Mouse (Mus musculus) left cerebral cortex, postnatal 14 days (tissue): ENCODE measurements around the gene Ercc1. TPM values are rescaled to one million over a fixed set of nuclear protein-coding genes. Genes with fewer than 3 reads are reported as not detected.

Experiments
- DNase-seq, 2 experiments: peaks; one replicate each; pipeline ENCODE4 v3.0.0; 2021 to 2022; ENCODE audit warnings: low spot score in 2 of 2, mixed read lengths in 1 of 2
- intact Hi-C: fragments of 180-260 bp; cut with DNase I; formaldehyde crosslinking; loops from one replicate; pipeline ENCODE4 v1.15.1; 2025
- microRNA-seq, 2 experiments: library from miRNA; unstranded; fragments of <30 nt; microRNA quantifications; one replicate each; pipeline ENCODE4 v1.2.0; 2022
- total RNA-seq, 2 experiments: library from RNA; stranded (reverse); gene quantifications; 2 replicates each; pipeline ENCODE4 v1.2.3; 2021

Ercc1 gene
- total RNA-seq, 2 experiments from 2014 or later = 42.7 to 44.0 TPM

- intact Hi-C loops = loop anchor here (10.0 kb wide), 3 partner anchors 175 to 295 kb away; partner anchors contain the start of genes Apoc1, Apoe, Gemin7 and Zfp296
- no peak for DNase-seq
Measured at GRCm38 (mm10) chr7:19399496-19400280, 55.1 kb downstream of the Ercc1 start.

- intact Hi-C loops = loop anchor here (10.0 kb wide), 3 partner anchors 174 to 294 kb away; partner anchors contain the start of genes Apoc1, Apoe, Gemin7 and Zfp296
- no peak for DNase-seq
Measured at GRCm38 (mm10) chr7:19400946-19401345, 56.4 kb downstream of the Ercc1 start.

GRCm38 (mm10) chr7:19402535-19403112, 58.0 kb downstream of the Ercc1 start:
- DNase-seq = no peak
- intact Hi-C loops = loop anchor here (10.0 kb wide), 3 partner anchors 172 to 292 kb away; partner anchors contain the start of genes Apoc1, Apoe, Gemin7 and Zfp296

GRCm38 (mm10) chr7:19403731-19404296, 59.2 kb downstream of the Ercc1 start, which contains the start of gene Klc3:
Klc3 (minus strand) TSS chr7:19404104.
- intact Hi-C loops = loop anchor here (10.0 kb wide), 3 partner anchors 171 to 291 kb away; partner anchors contain the start of genes Apoc1, Apoe, Gemin7 and Zfp296
- no peak for DNase-seq

GRCm38 (mm10) chr7:19404476-19404875, 59.9 kb downstream of the Ercc1 start, which contains the start of gene Ckm:
Ckm (plus strand) TSS chr7:19404776.
- no peak for DNase-seq
- intact Hi-C loops = loop anchor here (10.0 kb wide), 3 partner anchors 170 to 290 kb away; partner anchors contain the start of genes Apoc1, Apoe, Gemin7 and Zfp296

GRCm38 (mm10) chr7:19405417-19405816, 60.8 kb downstream of the Ercc1 start:
- intact Hi-C loops = loop anchor here (10.0 kb wide), 3 partner anchors 169 to 289 kb away; partner anchors contain the start of genes Apoc1, Apoe, Gemin7 and Zfp296
- DNase-seq = peak; percentile 79 to 85

Small RNAs within 50 kb of the gene (microRNA-seq; reads per million reads assigned to microRNA genes)
- 0 reads per million in 2 experiments for gene Mir343

Other genes with a start within 250 kb of the Ercc1 start
- under 1 TPM; 0.48 to 0.76 TPM for gene Gm4969, start 226.4 kb upstream of the Ercc1 start, total RNA-seq
- gene Fbxo46, start 224.9 kb upstream of the Ercc1 start, total RNA-seq = 10 to 100 TPM; 11.5 to 12.6 TPM
- 10 to 100 TPM; 19.6 to 21.9 TPM for gene Qpctl, start 195.5 kb upstream of the Ercc1 start, total RNA-seq
- gene Snrpd2, start 195.1 kb upstream of the Ercc1 start, total RNA-seq = 10 to 100 TPM; 84.3 to 88.7 TPM
- gene Gipr, start 178.7 kb upstream of the Ercc1 start, total RNA-seq = 1 to 10 TPM; 1.6 to 2.8 TPM
- 100 to 1,000 TPM; 167 to 183 TPM for gene Eml2, start 168.4 kb upstream of the Ercc1 start, total RNA-seq
- 1 to 10 TPM; 5.2 to 5.5 TPM for gene Gpr4, start 132.2 kb upstream of the Ercc1 start, total RNA-seq
- gene Opa3, start 116.4 kb upstream of the Ercc1 start, total RNA-seq = 10 to 100 TPM; 40.0 to 43.9 TPM
- gene Vasp, start 73.0 kb upstream of the Ercc1 start, total RNA-seq = 10 to 100 TPM; 18.4 to 21.1 TPM
- under 1 TPM in 1 of 2 experiments, not detected in 1; 0.40 TPM for gene Ppm1n, start 64.7 kb upstream of the Ercc1 start, total RNA-seq
- 100 to 1,000 TPM; 115 to 123 TPM for gene Rtn2, start 62.2 kb upstream of the Ercc1 start, total RNA-seq
- gene Fosb, start 34.7 kb upstream of the Ercc1 start, total RNA-seq = 10 to 100 TPM in 1 of 2 experiments, 1 to 10 TPM in 1; 7.6 to 10.7 TPM
- gene Cd3eap, start 14.7 kb downstream of the Ercc1 start, total RNA-seq = 10 to 100 TPM; 20.6 to 20.9 TPM
- 1 to 10 TPM; 6.0 to 6.7 TPM for gene Ppp1r13l, start 15.0 kb downstream of the Ercc1 start, total RNA-seq
- 10 to 100 TPM; 32.7 to 35.5 TPM for gene Ercc2, start 37.2 kb downstream of the Ercc1 start, total RNA-seq
- gene Klc3, start 59.3 kb downstream of the Ercc1 start, total RNA-seq = 1 to 10 TPM in 1 of 2 experiments, under 1 TPM in 1; 0.75 to 2.2 TPM
- gene Ckm, start 60.0 kb downstream of the Ercc1 start, total RNA-seq = under 1 TPM; 0.36 to 0.86 TPM
- gene Mark4, start 114.0 kb downstream of the Ercc1 start, total RNA-seq = 10 to 100 TPM; 89.9 to 96.7 TPM
- under 1 TPM; 0.37 to 0.80 TPM for gene Exoc3l2, start 118.6 kb downstream of the Ercc1 start, total RNA-seq
- 1 to 10 TPM; 7.1 to 7.2 TPM for gene Bloc1s3, start 163.6 kb downstream of the Ercc1 start, total RNA-seq
- 10 to 100 TPM; 17.7 to 18.1 TPM for gene Trappc6a, start 163.6 kb downstream of the Ercc1 start, total RNA-seq
- 1 to 10 TPM in 1 of 2 experiments, under 1 TPM in 1; 0.68 to 1.1 TPM for gene Nkpd1, start 173.1 kb downstream of the Ercc1 start, total RNA-seq
- gene Ppp1r37, start 218.3 kb downstream of the Ercc1 start, total RNA-seq = 10 to 100 TPM; 87.9 to 98.8 TPM
- gene Zfp296, start 232.5 kb downstream of the Ercc1 start, total RNA-seq = under 1 TPM; 0.51 to 0.68 TPM
- gene Gemin7, start 232.8 kb downstream of the Ercc1 start, total RNA-seq = 10 to 100 TPM; 43.8 to 46.0 TPM